Mouse (Mus musculus) cerebellum, adult 2 months (tissue): Measurements from ENCODE around the gene Sox5.

Experiments
- CTCF ChIP-seq: fragments of 200-500 bp; IDR thresholded peaks from 2 replicates; pipeline ENCODE4 v1.5.1; 2011; ENCODE audit warnings: low read depth, mild to moderate bottlenecking, control low read depth, low read length, moderate library complexity, borderline replicate concordance; ENCODE audit not compliant: insufficient read depth
- POLR2A ChIP-seq: fragments of 200-500 bp; IDR thresholded peaks from 2 replicates; pipeline ENCODE4 v1.6.1; 2011; ENCODE audit warnings: low read length, control low read depth, borderline replicate concordance; ENCODE audit not compliant: insufficient read depth

- TF ChIP-seq POLR2A (no peak), CTCF (no peak)
These were observed 516.8 kb downstream of the Sox5 start for GRCm38 (mm10) chr6:144265004-144265403.
